Mouse (Mus musculus) monocyte, adult 2 months (primary cell): ENCODE results near the gene Sord.
A peak's percentile ranks its signal among the peaks of the same experiment; 100 is the strongest.

Source experiments
- DNase-seq, 2 experiments: peaks; one replicate each; pipeline ENCODE4 v3.0.0; 2022; ENCODE audit warnings: low spot score in 2 of 2, low read depth in 1 of 2

Gene Sord

GRCm38 (mm10) chr2:122237891-122238470 is 3.4 kb downstream of the Sord start:
- no peak for DNase-seq

GRCm38 (mm10) chr2:122240735-122241134 is 6.2 kb downstream of the Sord start:
- no peak for DNase-seq

GRCm38 (mm10) chr2:122241226-122241625 is 6.7 kb downstream of the Sord start:
- DNase-seq = no peak

- no peak for DNase-seq
Observed at GRCm38 (mm10) chr2:122241935-122242334, 7.4 kb downstream of the Sord start.

GRCm38 (mm10) chr2:122243671-122244131 is 9.2 kb downstream of the Sord start:
- DNase-seq = peak; percentile 19 to 40

GRCm38 (mm10) chr2:122247786-122248185 is 13.2 kb downstream of the Sord start:
- no peak for DNase-seq

- DNase-seq = no peak
Observed at GRCm38 (mm10) chr2:122255997-122256396, 21.4 kb downstream of the Sord start.

GRCm38 (mm10) chr2:122260729-122261128 is 26.2 kb downstream of the Sord start:
- no peak for DNase-seq

GRCm38 (mm10) chr2:122264690-122265089 is 30.1 kb downstream of the Sord start:
- DNase-seq = no peak

GRCm38 (mm10) chr2:122266407-122267193 is 32.1 kb downstream of the Sord start:
- DNase-seq = no peak

GRCm38 (mm10) chr2:122278769-122279168 is 44.2 kb downstream of the Sord start:
- no peak for DNase-seq

- DNase-seq = no peak
Observed at GRCm38 (mm10) chr2:122284091-122284490, 49.5 kb downstream of the Sord start.

GRCm38 (mm10) chr2:122286137-122286536 is 51.6 kb downstream of the Sord start:
- no peak for DNase-seq

GRCm38 (mm10) chr2:122294916-122295315 is 60.4 kb downstream of the Sord start:
- no peak for DNase-seq

- DNase-seq = no peak
Observed at GRCm38 (mm10) chr2:122297271-122298095, 62.9 kb downstream of the Sord start.

- DNase-seq = no peak
Observed at GRCm38 (mm10) chr2:122298096-122298499, 63.5 kb downstream of the Sord start, which contains the start of gene Duox2. TSS of gene Duox2 (minus strand) at chr2:122298449.

- no peak for DNase-seq
Observed at GRCm38 (mm10) chr2:122298596-122299490, 64.3 kb downstream of the Sord start, which contains the start of gene Duoxa2. TSS of gene Duoxa2 (plus strand) at chr2:122298900.

- no peak for DNase-seq
Observed at GRCm38 (mm10) chr2:122299911-122300655, 65.5 kb downstream of the Sord start.

- DNase-seq = no peak
Observed at GRCm38 (mm10) chr2:122300656-122301020, 66.1 kb downstream of the Sord start.
